Mouse (Mus musculus) midbrain, embryonic 13.5 days (tissue): ENCODE measurements at regions not wholly inside any gene's neighbourhood (a gene's known extent, or its start where the extent isn't known, plus 50 kb on each side); places are given as distances from the start of the nearest gene placed in this dataset.

ENCODE experiments used
- ATAC-seq: fragments of 200-750 bp; cut with Nextera tagmentation; 2 replicates; pipeline ENCODE4 v1.8.0; 2017; ENCODE audit warnings: mild to moderate bottlenecking, moderate TSS enrichment, moderate library complexity
- H3K27ac ChIP-seq: fragments of 300-500 bp; sonication (generic); 2 replicates; pipeline ENCODE4 v1.5.1; 2015; ENCODE audit warnings: inconsistent platforms, mild to moderate bottlenecking, moderate library complexity
- H3K27me3 ChIP-seq: fragments of 300-500 bp; sonication (generic); 2 replicates; pipeline ENCODE4 v1.6.1; 2015; ENCODE audit warnings: mild to moderate bottlenecking, inconsistent platforms
- H3K36me3 ChIP-seq: fragments of 300-500 bp; sonication (generic); 2 replicates; pipeline ENCODE4 v1.6.1; 2015; ENCODE audit warnings: mild to moderate bottlenecking, inconsistent platforms
- H3K4me1 ChIP-seq: fragments of 300-500 bp; sonication (generic); replicated peaks from 2 replicates; pipeline ENCODE4 v1.6.1; 2015; ENCODE audit warnings: inconsistent platforms
- H3K4me2 ChIP-seq: fragments of 300-500 bp; sonication (generic); replicated peaks from 2 replicates; pipeline ENCODE4 v1.6.1; 2015; ENCODE audit warnings: moderate library complexity, mild to moderate bottlenecking, inconsistent platforms
- H3K4me3 ChIP-seq: fragments of 300-500 bp; sonication (generic); replicated peaks from 2 replicates; pipeline ENCODE4 v1.5.1; 2015; ENCODE audit warnings: mild to moderate bottlenecking, inconsistent platforms
- H3K9ac ChIP-seq: fragments of 300-500 bp; sonication (generic); replicated peaks from 2 replicates; pipeline ENCODE4 v1.6.1; 2015; ENCODE audit warnings: mild to moderate bottlenecking, inconsistent platforms
- H3K9me3 ChIP-seq: fragments of 300-500 bp; sonication (generic); 2 replicates; pipeline ENCODE4 v1.6.1; 2016; ENCODE audit warnings: mild to moderate bottlenecking, inconsistent platforms
- WGBS: fragments of 180-500 bp; shearing (Covaris S2); methylation state at CpG from one replicate; pipeline ENCODE4 v1.1.7; 2015; 5-methylcytosine and 5-hydroxymethylcytosine counted together

DNA sequence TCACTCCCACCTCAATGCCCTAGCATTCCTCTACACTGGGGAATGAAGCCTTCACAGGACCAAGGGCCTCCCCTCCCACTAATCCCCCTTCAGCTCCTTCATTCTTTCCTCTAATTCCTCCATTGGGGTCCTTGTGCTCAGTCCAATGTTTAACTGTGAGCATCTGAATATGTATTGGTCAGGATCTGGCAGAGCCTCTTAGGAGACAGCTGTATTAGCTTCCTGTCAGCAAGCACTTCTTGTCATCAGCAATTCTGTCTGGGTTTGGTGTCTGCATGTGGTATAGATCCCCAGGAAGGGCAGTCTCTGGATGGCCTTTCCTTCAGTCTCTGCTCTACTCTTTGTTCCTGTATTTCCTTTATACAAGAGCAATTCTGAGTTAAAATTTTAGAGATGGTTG, 426.8 kb upstream of the 2610001J05Rik start:
- H3K27ac ChIP-seq, result no peak overlapping the region
- H3K9ac ChIP-seq, result no peak overlapping the region
- no peaks in the 10 kb centered on the region for H3K36me3 ChIP-seq
- H3K27me3 ChIP-seq, result no peaks in the 10 kb centered on the region
- H3K4me2 ChIP-seq, result no peak overlapping the region
- no peaks in the 10 kb centered on the region for H3K9me3 ChIP-seq
- H3K4me1 ChIP-seq, result no peaks in the 10 kb centered on the region
- no peak overlapping the region for H3K4me3 ChIP-seq
- ATAC-seq, result 0 out of 2 replicates have a peak, but pooled peaks have one; percentile 20

DNA sequence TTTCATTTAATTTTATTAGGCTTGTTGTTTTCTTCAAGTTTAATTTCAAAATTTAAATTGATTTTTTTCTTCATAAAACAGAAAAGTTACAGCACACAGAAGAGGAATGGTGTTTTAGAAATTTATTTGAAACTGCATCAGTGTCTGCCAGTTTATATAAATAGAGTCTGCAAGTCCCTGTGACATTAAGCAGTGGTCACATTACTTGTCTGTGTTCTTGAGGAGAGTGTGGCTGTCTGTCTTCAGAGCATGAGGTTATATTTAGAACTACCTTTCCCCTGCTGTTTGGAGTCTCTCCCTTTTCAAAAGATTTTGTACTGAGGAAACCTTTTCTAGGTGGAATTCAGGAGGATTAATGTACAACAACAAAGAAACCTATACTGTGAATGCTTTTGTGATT, 426.1 kb upstream of the 2610001J05Rik start:
- no peak for ATAC-seq
- H3K9ac ChIP-seq, result no peak overlapping the region
- no peak overlapping the region for H3K27ac ChIP-seq
- no peaks in the 10 kb centered on the region for H3K9me3 ChIP-seq
- H3K36me3 ChIP-seq, result no peaks in the 10 kb centered on the region
- no peak overlapping the region for H3K4me3 ChIP-seq
- H3K27me3 ChIP-seq, result no peaks in the 10 kb centered on the region
- H3K4me1 ChIP-seq, result no peaks in the 10 kb centered on the region
- H3K4me2 ChIP-seq, result no peak overlapping the region

- Histone ChIP-seq H3K36me3 (no peaks in the 10 kb centered on the region), H3K27me3 (no peaks in the 10 kb centered on the region), H3K4me2 (no peak overlapping the region), H3K4me3 (no peak overlapping the region), H3K27ac (no peak overlapping the region), H3K9ac (no peak overlapping the region), H3K4me1 (no peaks in the 10 kb centered on the region), H3K9me3 (no peaks in the 10 kb centered on the region)
- WGBS, result 21% methylated on average over 1 of the region's 1 CpGs
- peak; percentile 90 for ATAC-seq
Measured at GRCm38 (mm10) chr6:14290843-14291242, 419.5 kb upstream of the 2610001J05Rik start.

DNA sequence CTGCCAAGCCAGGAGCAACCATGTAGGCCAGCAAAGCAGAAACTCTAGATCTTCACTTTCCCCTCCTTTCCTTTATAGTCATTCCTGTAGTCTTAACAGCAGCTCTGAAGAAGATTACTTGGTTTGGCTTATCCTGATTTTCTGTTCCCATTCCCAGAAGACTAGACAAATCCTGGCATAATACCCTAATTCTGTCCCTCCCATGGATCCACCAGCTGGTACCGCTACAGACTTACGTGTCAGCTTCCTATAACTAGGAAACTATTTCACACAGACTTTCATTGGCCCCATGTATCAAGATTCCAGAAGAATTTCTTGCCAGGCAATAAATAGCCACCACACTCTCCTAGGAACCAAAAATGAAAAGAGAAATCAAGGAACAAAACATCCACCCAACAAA, 410.2 kb upstream of the 2610001J05Rik start:
- Histone ChIP-seq H3K4me3 (no peak overlapping the region), H3K27ac (no peak overlapping the region), H3K4me1 (no peaks in the 10 kb centered on the region), H3K9me3 (no peaks in the 10 kb centered on the region), H3K36me3 (no peaks in the 10 kb centered on the region), H3K9ac (no peak overlapping the region), H3K4me2 (no peak overlapping the region), H3K27me3 (no peaks in the 10 kb centered on the region)
- ATAC-seq, result no peak
- 95% methylated on average over 2 of the region's 2 CpGs for WGBS

DNA sequence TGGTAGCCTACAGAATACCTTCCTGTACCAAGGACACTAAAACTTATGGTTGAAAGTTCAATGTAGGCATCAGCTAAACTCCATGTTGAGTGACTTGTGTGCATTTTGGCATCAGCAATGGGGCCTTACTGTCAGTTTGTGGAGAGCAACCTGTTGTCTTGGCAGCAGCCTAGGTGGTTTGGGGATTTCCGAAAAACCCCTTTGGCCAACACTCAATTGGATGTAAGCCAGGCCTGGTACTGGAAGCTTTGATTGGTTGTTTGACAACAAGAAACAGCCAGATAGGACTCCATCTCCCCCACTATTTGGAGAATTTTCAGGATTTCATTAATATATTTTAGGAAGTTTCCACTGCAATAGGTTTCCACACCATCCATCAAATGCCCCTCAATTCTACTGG, 390.6 kb upstream of the 2610001J05Rik start:
- H3K4me1 ChIP-seq, result no peaks in the 10 kb centered on the region

DNA sequence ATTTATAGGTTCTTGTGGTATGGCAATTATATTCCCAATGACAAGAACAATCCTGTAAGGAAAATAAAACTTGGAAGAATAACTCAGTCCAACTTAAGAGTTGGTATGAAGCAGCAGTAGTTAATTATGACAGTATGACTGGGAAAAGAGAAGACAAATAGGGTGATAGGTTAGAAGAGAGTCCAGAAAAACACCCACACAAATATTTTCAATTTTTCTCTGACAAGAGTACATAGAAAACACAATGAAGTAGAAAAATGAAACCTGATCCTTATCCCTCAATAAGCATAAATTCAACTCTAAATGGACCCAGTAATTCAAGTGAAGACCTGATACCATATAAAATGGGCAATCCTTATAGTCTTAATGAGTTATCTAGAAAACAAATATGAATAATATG, 369.0 kb upstream of the 2610001J05Rik start:
- ATAC-seq, result no peak
- H3K9me3 ChIP-seq, result no peaks in the 10 kb centered on the region
- H3K27ac ChIP-seq, result no peak overlapping the region
- no peaks in the 10 kb centered on the region for H3K36me3 ChIP-seq
- no peaks in the 10 kb centered on the region for H3K4me1 ChIP-seq
- no peaks in the 10 kb centered on the region for H3K27me3 ChIP-seq
- H3K4me3 ChIP-seq, result no peak overlapping the region
- H3K9ac ChIP-seq, result no peak overlapping the region
- no peak overlapping the region for H3K4me2 ChIP-seq

More for the DNA sequence above, 390.6 kb upstream of the 2610001J05Rik start:
- H3K27me3 ChIP-seq, result no peaks in the 10 kb centered on the region
- WGBS, result 96% methylated on average over 1 of the region's 1 CpGs
- H3K9ac ChIP-seq, result no peak overlapping the region
- no peak overlapping the region for H3K27ac ChIP-seq
- no peak overlapping the region for H3K4me3 ChIP-seq
- no peak for ATAC-seq
- H3K36me3 ChIP-seq, result no peaks in the 10 kb centered on the region
- H3K4me2 ChIP-seq, result no peak overlapping the region
- no peaks in the 10 kb centered on the region for H3K9me3 ChIP-seq

DNA sequence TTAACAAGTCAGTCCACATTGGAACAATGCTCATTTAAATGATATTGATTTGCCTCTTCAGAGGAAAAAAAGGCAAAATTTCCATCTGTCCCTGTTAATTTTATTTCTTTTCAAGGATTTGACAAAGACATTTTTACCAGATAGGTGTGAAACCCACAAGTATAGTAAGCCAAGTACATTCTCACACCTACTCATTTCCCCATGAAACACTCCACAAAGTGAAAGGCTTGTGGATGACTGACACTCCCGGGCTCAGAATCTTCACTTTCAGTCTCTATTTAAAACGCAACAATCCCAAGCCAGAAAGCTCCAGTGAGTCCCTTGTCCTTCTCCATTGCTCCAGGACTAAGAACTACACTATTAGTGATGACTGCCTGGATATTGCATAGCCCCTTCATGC, 367.8 kb upstream of the 2610001J05Rik start:
- no peaks in the 10 kb centered on the region for H3K27me3 ChIP-seq
- no peaks in the 10 kb centered on the region for H3K9me3 ChIP-seq
- WGBS, result 69% methylated on average over 2 of the region's 2 CpGs
- no peak for ATAC-seq
- H3K9ac ChIP-seq, result no peak overlapping the region
- H3K36me3 ChIP-seq, result no peaks in the 10 kb centered on the region
- H3K4me2 ChIP-seq, result no peak overlapping the region
- no peaks in the 10 kb centered on the region for H3K4me1 ChIP-seq
- no peak overlapping the region for H3K27ac ChIP-seq
- no peak overlapping the region for H3K4me3 ChIP-seq

GRCm38 (mm10) chr6:14230823-14231222, 359.5 kb upstream of the 2610001J05Rik start:
- Histone ChIP-seq H3K27ac (no peak overlapping the region), H3K9me3 (0 out of 2 replicates have a peak, but pooled peaks cover 2% of the 10 kb centered on the region), H3K9ac (no peak overlapping the region), H3K4me1 (no peaks in the 10 kb centered on the region), H3K36me3 (no peaks in the 10 kb centered on the region), H3K4me2 (no peak overlapping the region), H3K4me3 (no peak overlapping the region), H3K27me3 (no peaks in the 10 kb centered on the region)
- no peak for ATAC-seq
- 92% methylated on average over 2 of the region's 2 CpGs for whole genome bisulfite sequencing

DNA sequence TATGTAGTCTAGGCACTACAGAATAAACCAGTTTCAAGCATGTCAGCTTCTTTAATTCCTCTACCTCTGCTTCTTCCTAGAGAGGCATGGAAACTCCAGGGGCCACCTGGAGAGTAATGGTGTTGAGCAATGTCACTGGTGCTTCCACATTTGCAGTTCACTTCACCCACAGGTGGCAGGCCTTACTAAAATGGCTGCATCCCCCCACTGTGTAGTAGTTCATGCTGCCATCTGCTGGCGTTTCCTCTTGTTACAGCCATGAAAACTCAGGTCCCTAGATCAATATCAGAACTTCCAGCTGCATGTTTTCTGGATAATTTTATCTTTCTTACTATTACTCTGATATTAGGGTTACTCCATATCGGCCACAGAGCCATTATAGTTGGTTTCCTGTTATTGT, 336.2 kb upstream of the 2610001J05Rik start:
- no peaks in the 10 kb centered on the region for H3K9me3 ChIP-seq
- H3K36me3 ChIP-seq, result no peaks in the 10 kb centered on the region
- H3K9ac ChIP-seq, result no peak overlapping the region
- ATAC-seq, result peak; percentile 76
- no peak overlapping the region for H3K27ac ChIP-seq
- no peak overlapping the region for H3K4me3 ChIP-seq
- 15% methylated on average over 2 of the region's 2 CpGs for WGBS
- no peaks in the 10 kb centered on the region for H3K4me1 ChIP-seq
- no peak overlapping the region for H3K4me2 ChIP-seq
- no peaks in the 10 kb centered on the region for H3K27me3 ChIP-seq

DNA sequence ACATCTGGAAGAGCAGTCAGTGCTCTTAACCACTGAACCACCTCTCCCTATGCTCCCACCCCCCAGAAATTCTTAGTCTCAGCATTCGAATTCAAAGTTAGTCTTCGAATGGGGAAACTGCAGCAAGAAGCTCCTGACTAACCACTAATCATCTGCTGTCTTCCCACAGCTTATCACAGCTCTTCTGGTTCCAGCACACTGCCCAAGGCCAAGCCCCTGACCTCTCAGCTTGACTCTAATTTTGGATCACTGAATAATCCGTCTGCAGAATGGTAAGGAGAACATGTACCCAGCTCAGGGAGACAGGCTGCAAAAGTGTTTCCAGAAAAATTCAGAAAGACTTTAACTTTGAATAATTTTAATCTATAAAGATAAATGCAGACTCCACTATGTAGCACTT, 325.8 kb upstream of the 2610001J05Rik start:
- H3K27me3 ChIP-seq, result no peaks in the 10 kb centered on the region
- H3K9ac ChIP-seq, result no peak overlapping the region
- H3K4me1 ChIP-seq, result no peaks in the 10 kb centered on the region
- no peaks in the 10 kb centered on the region for H3K36me3 ChIP-seq
- no peak overlapping the region for H3K4me2 ChIP-seq
- H3K4me3 ChIP-seq, result no peak overlapping the region
- no peak for ATAC-seq
- H3K27ac ChIP-seq, result no peak overlapping the region
- WGBS, result 61% methylated on average over 3 of the region's 3 CpGs
- H3K9me3 ChIP-seq, result no peaks in the 10 kb centered on the region

DNA sequence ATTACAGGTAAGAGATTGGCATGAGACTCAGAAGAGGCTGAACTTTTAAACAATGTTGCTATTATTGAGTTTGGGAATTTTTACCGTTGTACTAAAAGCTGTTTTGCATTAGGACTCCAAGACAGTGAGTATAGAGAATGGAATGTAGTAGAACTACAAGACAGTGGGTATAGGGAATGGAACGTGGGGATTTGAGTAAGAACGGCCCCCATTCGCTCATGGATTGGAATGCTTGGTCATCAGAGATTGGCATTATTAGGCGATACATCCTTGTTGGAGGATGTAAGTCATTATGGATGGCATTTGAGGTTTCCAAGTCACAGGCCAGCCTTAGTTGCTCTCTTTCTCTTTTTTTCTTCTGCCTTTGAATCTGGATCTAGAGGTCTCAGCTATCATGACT, 324.0 kb upstream of the 2610001J05Rik start:
- no peaks in the 10 kb centered on the region for H3K27me3 ChIP-seq
- H3K4me3 ChIP-seq, result no peak overlapping the region
- no peaks in the 10 kb centered on the region for H3K36me3 ChIP-seq
- H3K9ac ChIP-seq, result no peak overlapping the region
- ATAC-seq, result no peak
- H3K4me2 ChIP-seq, result no peak overlapping the region
- H3K4me1 ChIP-seq, result no peaks in the 10 kb centered on the region
- H3K9me3 ChIP-seq, result no peaks in the 10 kb centered on the region
- WGBS, result 91% methylated on average over 5 of the region's 5 CpGs
- H3K27ac ChIP-seq, result no peak overlapping the region

- Histone ChIP-seq H3K9ac (no peak overlapping the region), H3K9me3 (no peaks in the 10 kb centered on the region), H3K36me3 (no peaks in the 10 kb centered on the region), H3K4me3 (no peak overlapping the region), H3K27ac (no peak overlapping the region), H3K4me1 (no peaks in the 10 kb centered on the region), H3K27me3 (no peaks in the 10 kb centered on the region), H3K4me2 (no peak overlapping the region)
- WGBS, result 85% methylated on average over 4 of the region's 4 CpGs
- ATAC-seq, result no peak
Measured at GRCm38 (mm10) chr6:14191387-14192023, 320.2 kb upstream of the 2610001J05Rik start.

DNA sequence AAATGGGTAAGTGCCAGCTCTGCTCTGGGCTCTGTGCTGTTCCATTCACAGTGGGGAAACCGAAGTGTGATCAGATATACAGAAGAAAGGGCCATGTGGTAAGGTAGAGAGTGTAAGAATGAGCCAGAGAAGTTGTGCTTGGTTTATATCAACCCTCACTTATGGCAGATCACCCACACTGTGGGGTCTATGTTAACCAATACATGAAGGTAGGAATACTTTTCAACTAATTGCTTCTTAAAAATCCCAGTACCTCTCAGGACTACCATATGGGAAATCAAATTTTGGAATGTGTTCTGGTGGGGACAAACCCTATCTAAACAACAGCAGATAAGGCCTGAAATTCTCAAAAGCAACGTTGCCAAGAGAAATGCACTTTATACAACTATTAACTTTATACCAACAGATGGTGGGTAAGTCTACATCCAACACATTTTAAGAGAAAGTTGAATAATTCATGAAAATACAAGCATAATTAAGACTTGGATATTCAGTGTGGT, 314.7 kb upstream of the 2610001J05Rik start:
- no peaks in the 10 kb centered on the region for H3K27me3 ChIP-seq
- H3K36me3 ChIP-seq, result no peaks in the 10 kb centered on the region
- no peaks in the 10 kb centered on the region for H3K9me3 ChIP-seq
- H3K4me3 ChIP-seq, result no peak overlapping the region
- no peak overlapping the region for H3K27ac ChIP-seq
- H3K4me1 ChIP-seq, result no peaks in the 10 kb centered on the region
- WGBS, result 77% methylated on average over 2 of the region's 2 CpGs
- H3K4me2 ChIP-seq, result no peak overlapping the region
- H3K9ac ChIP-seq, result no peak overlapping the region
- ATAC-seq, result no peak
